Mouse (Mus musculus) hindbrain, embryonic 15.5 days (tissue): ENCODE results near the gene Entpd1. TPM values are rescaled to one million over a fixed set of nuclear protein-coding genes. Genes with fewer than 3 reads are reported as not detected.

Source experiments
- ATAC-seq: fragments of 200-750 bp; cut with Nextera tagmentation; 2 replicates; pipeline ENCODE4 v1.8.0; 2017; ENCODE audit warnings: low read depth, moderate number of reproducible peaks, moderate TSS enrichment; ENCODE audit not compliant: low FRiP score
- H3K27ac ChIP-seq: fragments of 300-500 bp; sonication (generic); replicated peaks from 2 replicates; pipeline ENCODE4 v1.5.1; 2015; ENCODE audit warnings: mild to moderate bottlenecking, inconsistent platforms
- H3K27me3 ChIP-seq: fragments of 300-500 bp; sonication (generic); 2 replicates; pipeline ENCODE4 v1.6.1; 2015; ENCODE audit warnings: control low read depth, inconsistent platforms
- H3K36me3 ChIP-seq: fragments of 300-500 bp; sonication (generic); 2 replicates; pipeline ENCODE4 v1.6.1; 2015; ENCODE audit warnings: control low read depth, inconsistent platforms
- H3K4me1 ChIP-seq: fragments of 300-500 bp; sonication (generic); replicated peaks from 2 replicates; pipeline ENCODE4 v1.6.1; 2015; ENCODE audit warnings: control low read depth, inconsistent platforms
- H3K4me2 ChIP-seq: fragments of 300-500 bp; sonication (generic); 2 replicates; pipeline ENCODE4 v1.6.1; 2015; ENCODE audit warnings: moderate library complexity, mild to moderate bottlenecking, inconsistent platforms
- H3K4me3 ChIP-seq: fragments of 300-500 bp; sonication (generic); 2 replicates; pipeline ENCODE4 v1.5.1; 2015; ENCODE audit warnings: mild to moderate bottlenecking, inconsistent platforms
- H3K9ac ChIP-seq: fragments of 300-500 bp; sonication (generic); 2 replicates; pipeline ENCODE4 v1.6.1; 2015; ENCODE audit warnings: inconsistent platforms
- H3K9me3 ChIP-seq: fragments of 300-500 bp; sonication (generic); 2 replicates; pipeline ENCODE4 v1.6.1; 2016; ENCODE audit warnings: control low read depth, inconsistent platforms
- WGBS: fragments of 180-500 bp; shearing (Covaris S2); methylation state at CpG from one replicate; pipeline ENCODE4 v1.1.7; 2015; 5-methylcytosine and 5-hydroxymethylcytosine counted together
- polyA plus RNA-seq: library from polyadenylated mRNA; unstranded; fragments of >200 nt; fragmentation: Nextera tagmentation; extraction: Ambion mirVana; gene quantifications from 2 replicates; pipeline ENCODE4 v1.2.1, GENCODE M21; 2015

The Entpd1 gene
- polyA plus RNA-seq, result 9.0 and 9.1 TPM in 2 replicates

- Histone ChIP-seq H3K36me3 (peaks cover 14% of the 10 kb centered on the region), H3K4me2 (peak within 1 kb of the TSS; percentile 83), H3K27me3 (no peaks in the 10 kb centered on the region), H3K27ac (peak within 1 kb of the TSS; percentile 73), H3K9ac (peak within 1 kb of the TSS; percentile 80), H3K4me3 (peak within 1 kb of the TSS; percentile 75), H3K4me1 (peaks cover 18% of the 10 kb centered on the region), H3K9me3 (no peaks in the 10 kb centered on the region)
- WGBS, result under 1% methylated on average over 45 of the region's 45 CpGs
- peak; percentile 100 for ATAC-seq
Observed at GRCm38 (mm10) chr19:40611830-40612506, at the start of gene Entpd1, which contains the start of gene Tctn3. TSS of gene Entpd1 (plus strand) at chr19:40612366. TSS of gene Tctn3 (minus strand) at chr19:40612233.

- H3K4me1 ChIP-seq, result no peaks in the 10 kb centered on the region
- H3K4me2 ChIP-seq, result no peak overlapping the region
- peaks cover 70% of the 10 kb centered on the region for H3K36me3 ChIP-seq
- ATAC-seq, result no peak
- no peak overlapping the region for H3K4me3 ChIP-seq
- H3K9ac ChIP-seq, result no peak overlapping the region
- H3K27ac ChIP-seq, result no peak overlapping the region
- no peaks in the 10 kb centered on the region for H3K9me3 ChIP-seq
- WGBS, result 85% methylated on average over 10 of the region's 10 CpGs
- no peaks in the 10 kb centered on the region for H3K27me3 ChIP-seq
Observed at GRCm38 (mm10) chr19:40563880-40564645, 48.1 kb upstream of the Entpd1 start.

- 85% methylated on average over 3 of the region's 3 CpGs for WGBS
- H3K4me3 ChIP-seq, result no peak overlapping the region
- ATAC-seq, result no peak
Observed at GRCm38 (mm10) chr19:40567616-40568015, 44.5 kb upstream of the Entpd1 start.

GRCm38 (mm10) chr19:40570726-40571125 lies 41.4 kb upstream of the Entpd1 start:
- H3K27ac ChIP-seq, result no peak overlapping the region
- H3K4me2 ChIP-seq, result no peak overlapping the region
- WGBS, result 91% methylated on average over 9 of the region's 9 CpGs
- no peaks in the 10 kb centered on the region for H3K4me1 ChIP-seq
- H3K27me3 ChIP-seq, result no peaks in the 10 kb centered on the region
- ATAC-seq, result no peak
- no peak overlapping the region for H3K9ac ChIP-seq
- peaks cover 95% of the 10 kb centered on the region for H3K36me3 ChIP-seq
- no peaks in the 10 kb centered on the region for H3K9me3 ChIP-seq
- H3K4me3 ChIP-seq, result no peak overlapping the region

More at GRCm38 (mm10) chr19:40567616-40568015, 44.5 kb upstream of the Entpd1 start:
- H3K4me1 ChIP-seq, result no peaks in the 10 kb centered on the region
- H3K9ac ChIP-seq, result no peak overlapping the region
- H3K27me3 ChIP-seq, result no peaks in the 10 kb centered on the region
- H3K9me3 ChIP-seq, result no peaks in the 10 kb centered on the region
- no peak overlapping the region for H3K4me2 ChIP-seq
- H3K27ac ChIP-seq, result no peak overlapping the region
- H3K36me3 ChIP-seq, result peaks cover 94% of the 10 kb centered on the region

GRCm38 (mm10) chr19:40575438-40575837 lies 36.7 kb upstream of the Entpd1 start:
- H3K4me2 ChIP-seq, result no peak overlapping the region
- no peak overlapping the region for H3K4me3 ChIP-seq
- peaks cover 95% of the 10 kb centered on the region for H3K36me3 ChIP-seq
- no peaks in the 10 kb centered on the region for H3K9me3 ChIP-seq
- H3K27ac ChIP-seq, result no peak overlapping the region
- 74% methylated on average over 5 of the region's 5 CpGs for WGBS
- no peak for ATAC-seq
- no peaks in the 10 kb centered on the region for H3K27me3 ChIP-seq
- H3K9ac ChIP-seq, result no peak overlapping the region
- no peaks in the 10 kb centered on the region for H3K4me1 ChIP-seq

- no peaks in the 10 kb centered on the region for H3K9me3 ChIP-seq
- no peak overlapping the region for H3K27ac ChIP-seq
- H3K4me1 ChIP-seq, result no peaks in the 10 kb centered on the region
- ATAC-seq, result no peak
- WGBS, result 84% methylated on average over 2 of the region's 2 CpGs
- no peak overlapping the region for H3K9ac ChIP-seq
- H3K36me3 ChIP-seq, result peaks cover 46% of the 10 kb centered on the region
- no peak overlapping the region for H3K4me2 ChIP-seq
- no peaks in the 10 kb centered on the region for H3K27me3 ChIP-seq
- no peak overlapping the region for H3K4me3 ChIP-seq
Observed at GRCm38 (mm10) chr19:40580902-40581301, 31.3 kb upstream of the Entpd1 start.

GRCm38 (mm10) chr19:40581662-40582061 lies 30.5 kb upstream of the Entpd1 start:
- H3K27ac ChIP-seq, result no peak overlapping the region
- peaks cover 7% of the 10 kb centered on the region for H3K4me1 ChIP-seq
- H3K9me3 ChIP-seq, result no peaks in the 10 kb centered on the region
- no peak overlapping the region for H3K4me2 ChIP-seq
- no peak for ATAC-seq
- H3K4me3 ChIP-seq, result no peak overlapping the region
- WGBS, result 85% methylated on average over 5 of the region's 5 CpGs
- H3K36me3 ChIP-seq, result peaks cover 39% of the 10 kb centered on the region
- H3K27me3 ChIP-seq, result no peaks in the 10 kb centered on the region
- H3K9ac ChIP-seq, result no peak overlapping the region

GRCm38 (mm10) chr19:40586908-40587307 lies 25.3 kb upstream of the Entpd1 start:
- H3K4me1 ChIP-seq, result peaks cover 20% of the 10 kb centered on the region
- peak overlapping the region; percentile 91 for H3K4me3 ChIP-seq
- H3K36me3 ChIP-seq, result no peaks in the 10 kb centered on the region
- ATAC-seq, result no peak
- H3K9ac ChIP-seq, result no peak overlapping the region
- H3K27ac ChIP-seq, result no peak overlapping the region
- 60% methylated on average over 7 of the region's 7 CpGs for WGBS
- H3K4me2 ChIP-seq, result peak overlapping the region; percentile 91
- H3K9me3 ChIP-seq, result no peaks in the 10 kb centered on the region
- H3K27me3 ChIP-seq, result no peaks in the 10 kb centered on the region

GRCm38 (mm10) chr19:40587491-40588292 lies 24.5 kb upstream of the Entpd1 start:
- peak; percentile 78 for ATAC-seq
- no peaks in the 10 kb centered on the region for H3K36me3 ChIP-seq
- WGBS, result 3% methylated on average over 29 of the region's 30 CpGs

GRCm38 (mm10) chr19:40588293-40588654 lies 23.9 kb upstream of the Entpd1 start, which contains the start of gene Aldh18a1:
TSS of gene Aldh18a1 (minus strand) at chr19:40588463.
- Histone ChIP-seq H3K4me3 (peak within 1 kb of the TSS; percentile 91), H3K4me2 (peak within 1 kb of the TSS; percentile 91), H3K4me1 (peaks cover 20% of the 10 kb centered on the region), H3K27me3 (no peaks in the 10 kb centered on the region), H3K36me3 (no peaks in the 10 kb centered on the region), H3K9me3 (no peaks in the 10 kb centered on the region), H3K27ac (peak within 1 kb of the TSS; percentile 85), H3K9ac (peak within 1 kb of the TSS; percentile 89)
- WGBS, result under 1% methylated on average over 34 of the region's 34 CpGs
- ATAC-seq, result peak; percentile 96

More at GRCm38 (mm10) chr19:40587491-40588292, 24.5 kb upstream of the Entpd1 start:
- Histone ChIP-seq H3K9ac (peak overlapping the region; percentile 89), H3K4me1 (peaks cover 20% of the 10 kb centered on the region), H3K4me3 (peak overlapping the region; percentile 91), H3K9me3 (no peaks in the 10 kb centered on the region), H3K4me2 (peak overlapping the region; percentile 91), H3K27ac (peak overlapping the region; percentile 82), H3K27me3 (no peaks in the 10 kb centered on the region)

GRCm38 (mm10) chr19:40588847-40589529 lies 23.2 kb upstream of the Entpd1 start:
- Histone ChIP-seq H3K9ac (peak overlapping the region; percentile 58), H3K9me3 (no peaks in the 10 kb centered on the region), H3K27ac (peak overlapping the region; percentile 85), H3K27me3 (no peaks in the 10 kb centered on the region), H3K4me3 (peak overlapping the region; percentile 91), H3K36me3 (peaks cover 2% of the 10 kb centered on the region; the same call in 1 of the 2 replicates), H3K4me2 (peak overlapping the region; percentile 91), H3K4me1 (peaks cover 20% of the 10 kb centered on the region)
- peak; percentile 75 for ATAC-seq
- WGBS, result under 1% methylated on average over 18 of the region's 18 CpGs
